Mouse (Mus musculus): ENCODE results near the gene Gm10447. TPM values are rescaled to one million over a fixed set of nuclear protein-coding genes. Genes with fewer than 3 reads are reported as not detected.
"Not testable (repeated sequence)": the region's sequence is repeated elsewhere in the genome, so short reads cannot be mapped to it uniquely, and the experiment has no call there.

Gm10447 gene
- polyA plus RNA-seq, 1 experiment from 2014 or later: 0.17 TPM

DNA sequence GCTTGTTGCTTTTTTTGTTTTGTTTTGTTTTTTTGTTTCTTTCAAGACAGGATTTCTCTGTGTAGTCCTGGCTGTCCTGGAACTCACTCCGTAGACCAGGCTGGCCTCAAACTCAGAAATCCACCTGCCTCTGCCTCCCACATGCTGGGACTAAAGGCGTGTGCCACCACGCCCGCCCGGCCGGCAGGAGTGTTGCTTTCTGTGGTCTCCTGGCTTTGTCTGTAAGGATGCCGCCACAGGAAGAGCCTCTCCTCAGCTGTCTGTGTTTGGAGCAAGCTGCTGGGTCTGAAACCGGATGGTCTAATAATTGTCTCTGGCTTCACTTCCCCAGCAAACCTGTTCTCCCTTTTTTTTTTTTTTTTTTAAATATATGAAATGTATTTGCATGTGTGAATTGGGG is 21.4 kb downstream of the Gm10447 start:
- no peak for ATAC-seq (ENCODE audit: insufficient number of reproducible peaks, low FRiP score, low TSS enrichment, low read depth)
- Histone ChIP-seq H3K27me3 (no peaks in the 10 kb centered on the region), H3K9ac (no peak overlapping the region), H3K4me3 (replicated peaks) (no peak overlapping the region), H3K9me3 (replicated peaks) (no peaks in the 10 kb centered on the region), H3K4me2 (replicated peaks) (no peak overlapping the region), H3K27ac (replicated peaks) (no peak overlapping the region), H3K36me3 (0 out of 2 replicates have a peak, but pooled peaks cover 2% of the 10 kb centered on the region), H3K4me1 (peaks cover 6% of the 10 kb centered on the region)
- 79% methylated on average over 8 of the region's 8 CpGs for WGBS

DNA sequence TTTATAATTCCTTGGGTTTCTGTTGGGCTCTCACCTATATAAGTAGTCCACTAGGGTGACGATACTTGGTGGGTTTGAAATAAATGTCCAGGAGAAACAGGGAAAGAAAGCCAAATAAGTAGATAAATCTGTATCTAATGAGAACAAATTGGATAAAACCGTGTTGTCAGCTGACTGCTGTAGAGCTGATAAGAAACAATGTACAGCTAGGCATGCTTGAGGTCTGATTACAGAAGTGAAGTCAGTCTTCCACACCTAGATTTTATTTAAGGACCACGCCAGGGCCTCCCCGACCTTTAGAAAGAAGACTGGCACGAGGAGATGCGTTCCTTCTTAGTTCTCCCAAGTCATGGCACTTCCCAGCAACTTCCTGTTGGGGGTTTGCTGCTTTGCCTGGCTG is 23.9 kb downstream of the Gm10447 start:
- Histone ChIP-seq H3K27me3 (no peaks in the 10 kb centered on the region), H3K4me2 (replicated peaks) (no peak overlapping the region), H3K27ac (replicated peaks) (no peak overlapping the region), H3K9me3 (replicated peaks) (no peaks in the 10 kb centered on the region), H3K36me3 (peaks cover 10% of the 10 kb centered on the region), H3K4me1 (peaks cover 16% of the 10 kb centered on the region), H3K4me3 (replicated peaks) (no peak overlapping the region), H3K9ac (no peak overlapping the region)
- no peak for ATAC-seq (ENCODE audit: insufficient number of reproducible peaks, low FRiP score, low TSS enrichment, low read depth)
- WGBS: 58% methylated on average over 6 of the region's 6 CpGs

DNA sequence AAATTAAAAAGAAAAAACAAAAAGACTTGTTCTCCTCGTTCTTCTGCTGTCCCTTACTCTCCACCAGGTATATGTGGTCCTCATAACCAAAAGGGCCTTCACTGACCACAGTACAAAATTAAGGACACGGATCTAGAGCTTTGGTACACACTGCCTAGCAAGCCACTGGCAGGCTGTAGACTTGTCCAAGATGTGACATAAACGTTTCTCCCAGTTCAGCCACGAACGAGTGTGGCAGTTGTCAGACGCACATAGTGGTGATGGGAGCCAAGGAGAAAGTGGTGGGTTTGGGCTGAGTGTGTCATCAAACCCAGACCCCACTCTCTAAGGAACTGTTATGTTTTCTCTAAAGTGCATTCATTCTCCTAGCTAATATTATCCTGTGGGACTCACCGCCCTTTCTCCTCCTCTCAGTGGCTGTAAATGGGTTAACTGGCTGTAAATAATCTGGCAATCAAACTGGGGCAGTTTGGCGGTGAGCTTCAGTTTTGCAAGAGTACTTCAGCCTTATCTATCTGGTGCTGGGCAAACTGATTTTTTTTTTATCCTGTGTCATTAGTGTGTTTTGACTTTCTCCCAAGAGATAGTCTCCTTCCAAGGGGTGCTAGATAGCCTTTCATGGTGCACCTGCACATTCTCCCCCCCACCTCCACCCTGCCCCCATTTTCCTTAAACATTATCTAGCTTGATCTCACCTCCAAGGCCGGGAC is 25.4 kb downstream of the Gm10447 start:
- H3K27ac ChIP-seq (replicated peaks): peak overlapping the region; percentile 76

DNA sequence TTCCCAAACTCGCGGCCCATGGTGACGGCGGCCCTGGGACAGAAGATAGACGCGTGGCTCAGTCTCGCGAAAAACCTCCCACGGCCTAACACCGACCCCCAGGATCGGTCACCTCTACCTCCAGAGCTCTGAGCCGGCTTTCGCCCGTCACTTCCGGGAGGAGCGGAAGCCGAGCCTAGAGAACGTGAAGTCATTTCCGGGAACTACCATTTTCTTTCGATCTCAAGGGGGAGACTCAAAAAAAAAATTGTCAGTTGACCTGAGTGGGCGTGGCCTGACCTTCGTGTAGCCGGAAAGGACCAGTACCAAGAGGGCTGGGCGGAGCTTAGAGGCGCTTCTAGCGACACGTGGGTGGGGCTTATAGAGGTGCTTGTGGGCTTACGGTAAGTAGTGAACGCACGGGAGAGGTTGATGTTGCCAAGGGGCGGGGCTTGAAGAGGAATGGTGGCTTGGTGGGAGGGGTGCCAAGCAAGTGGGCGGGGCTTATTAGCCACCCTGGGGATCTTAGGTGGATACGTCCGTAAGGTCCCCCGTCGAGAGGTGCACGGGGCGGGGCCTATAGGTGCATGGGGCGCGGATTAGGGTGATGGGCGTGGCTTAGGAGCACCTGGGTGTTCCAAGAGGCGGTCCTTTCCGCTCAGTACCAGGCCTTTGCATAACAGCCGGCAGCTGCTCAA is 26.1 kb downstream of the Gm10447 start, which contains the start of the genes Uqcrq and Gdf9:
Gene Uqcrq, minus strand, starts transcription at position 162 of the 677 bp plus-strand sequence.
Gene Gdf9, plus strand, starts transcription at position 354 of the 677 bp plus-strand sequence.
- Histone ChIP-seq H3K27ac (replicated peaks) (peak within 1 kb of the TSS; percentile 76), H3K36me3 (peaks cover 14% of the 10 kb centered on the region), H3K4me1 (peaks cover 16% of the 10 kb centered on the region), H3K4me2 (replicated peaks) (peak within 1 kb of the TSS; percentile 66), H3K4me3 (replicated peaks) (peak within 1 kb of the TSS; percentile 85), H3K27me3 (no peaks in the 10 kb centered on the region), H3K9me3 (replicated peaks) (no peaks in the 10 kb centered on the region), H3K9ac (peak within 1 kb of the TSS; percentile 73)
- ATAC-seq (ENCODE audit: insufficient number of reproducible peaks, low FRiP score, low TSS enrichment, low read depth): peak; percentile 94
- WGBS: under 1% methylated on average over 44 of the region's 44 CpGs

More for the DNA sequence above, 25.4 kb downstream of the Gm10447 start:
- Histone ChIP-seq H3K4me2 (replicated peaks) (peak overlapping the region; percentile 66), H3K9me3 (replicated peaks) (no peaks in the 10 kb centered on the region), H3K9ac (no peak overlapping the region), H3K4me3 (replicated peaks) (peak overlapping the region; percentile 85), H3K36me3 (peaks cover 14% of the 10 kb centered on the region), H3K4me1 (peaks cover 16% of the 10 kb centered on the region), H3K27me3 (no peaks in the 10 kb centered on the region)
- ATAC-seq (ENCODE audit: insufficient number of reproducible peaks, low FRiP score, low TSS enrichment, low read depth): peak; percentile 30; the same call in 1 of the 2 replicates
- 16% methylated on average over 9 of the region's 9 CpGs for WGBS

DNA sequence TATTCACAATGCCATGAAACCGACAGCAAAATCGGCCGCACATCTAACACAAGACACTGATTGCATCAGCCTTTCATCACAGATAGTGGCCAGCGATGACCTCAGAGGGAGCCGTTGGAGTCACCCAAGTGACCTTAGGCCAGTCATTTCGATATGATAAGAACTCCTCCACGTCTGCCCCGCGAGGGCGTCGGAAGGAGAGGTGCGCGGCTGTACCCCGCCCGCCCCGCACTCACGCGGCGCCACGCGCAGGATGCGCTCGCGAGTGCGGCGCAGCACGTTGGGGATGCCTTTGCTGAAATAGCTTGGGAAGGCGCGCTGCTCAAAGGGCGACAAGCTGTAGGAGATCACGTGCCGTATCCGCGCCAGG is 26.6 kb downstream of the Gm10447 start:
- Histone ChIP-seq H3K4me2 (replicated peaks) (peak overlapping the region; percentile 66), H3K36me3 (peaks cover 14% of the 10 kb centered on the region), H3K27ac (replicated peaks) (peak overlapping the region; percentile 76), H3K9ac (peak overlapping the region; percentile 73), H3K9me3 (replicated peaks) (no peaks in the 10 kb centered on the region), H3K4me1 (peaks cover 16% of the 10 kb centered on the region), H3K4me3 (replicated peaks) (peak overlapping the region; percentile 85), H3K27me3 (no peaks in the 10 kb centered on the region)
- peak; percentile 30 for ATAC-seq (ENCODE audit: insufficient number of reproducible peaks, low FRiP score, low TSS enrichment, low read depth)
- WGBS: under 1% methylated on average over 34 of the region's 34 CpGs

DNA sequence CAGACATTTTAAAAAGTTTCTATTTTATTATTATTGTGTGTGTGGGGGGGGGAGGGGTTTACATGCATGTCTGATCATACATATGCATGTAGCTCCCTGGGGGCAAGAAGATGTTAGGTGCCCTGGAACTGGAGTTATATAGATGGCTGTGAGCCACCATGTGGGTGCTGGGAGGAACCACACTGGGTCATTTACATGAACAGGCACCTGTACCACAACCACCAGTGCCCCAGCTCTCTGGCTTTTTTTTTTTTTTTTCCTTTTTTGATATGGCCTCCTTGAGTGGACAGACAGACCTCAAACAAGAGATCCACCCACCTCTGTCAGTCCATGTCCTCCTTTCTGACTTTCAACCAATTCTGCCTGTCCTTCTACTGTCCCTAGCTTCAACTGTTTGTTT is 27.7 kb downstream of the Gm10447 start:
- H3K36me3 ChIP-seq: peaks cover 14% of the 10 kb centered on the region
- ATAC-seq (ENCODE audit: insufficient number of reproducible peaks, low FRiP score, low TSS enrichment, low read depth): no peak
- H3K4me2 ChIP-seq (replicated peaks): peak overlapping the region; percentile 66
- H3K4me3 ChIP-seq (replicated peaks): peak overlapping the region; percentile 85
- H3K27ac ChIP-seq (replicated peaks): no peak overlapping the region
- H3K9ac ChIP-seq: no peak overlapping the region
- H3K4me1 ChIP-seq: peaks cover 16% of the 10 kb centered on the region
- H3K27me3 ChIP-seq: no peaks in the 10 kb centered on the region
- H3K9me3 ChIP-seq (replicated peaks): no peaks in the 10 kb centered on the region

DNA sequence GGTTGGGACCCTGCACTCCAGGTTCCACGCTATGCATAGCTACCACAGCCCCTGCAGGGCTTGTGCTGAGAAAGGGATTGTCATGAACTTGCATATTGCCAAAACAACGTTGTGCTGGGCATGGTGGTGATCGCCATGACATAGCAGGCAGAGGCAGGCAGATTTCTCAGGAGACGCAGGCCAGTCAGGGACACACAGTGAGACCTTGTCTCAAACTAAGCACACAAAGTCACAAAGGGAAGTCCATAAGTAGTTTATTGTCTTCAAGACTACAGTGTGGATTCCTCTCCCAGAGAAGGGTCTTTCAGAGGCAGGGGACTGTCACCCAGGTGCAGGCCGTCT is 28.2 kb downstream of the Gm10447 start:
- H3K27me3 ChIP-seq: no peaks in the 10 kb centered on the region
- no peak overlapping the region for H3K4me2 ChIP-seq (replicated peaks)
- no peak overlapping the region for H3K27ac ChIP-seq (replicated peaks)
- no peak overlapping the region for H3K4me3 ChIP-seq (replicated peaks)
- H3K36me3 ChIP-seq: peaks cover 14% of the 10 kb centered on the region
- H3K9me3 ChIP-seq (replicated peaks): no peaks in the 10 kb centered on the region
- WGBS: 93% methylated on average over 5 of the region's 5 CpGs
- ATAC-seq (ENCODE audit: insufficient number of reproducible peaks, low FRiP score, low TSS enrichment, low read depth): no peak
- H3K9ac ChIP-seq: no peak overlapping the region
- H3K4me1 ChIP-seq: peaks cover 16% of the 10 kb centered on the region

DNA sequence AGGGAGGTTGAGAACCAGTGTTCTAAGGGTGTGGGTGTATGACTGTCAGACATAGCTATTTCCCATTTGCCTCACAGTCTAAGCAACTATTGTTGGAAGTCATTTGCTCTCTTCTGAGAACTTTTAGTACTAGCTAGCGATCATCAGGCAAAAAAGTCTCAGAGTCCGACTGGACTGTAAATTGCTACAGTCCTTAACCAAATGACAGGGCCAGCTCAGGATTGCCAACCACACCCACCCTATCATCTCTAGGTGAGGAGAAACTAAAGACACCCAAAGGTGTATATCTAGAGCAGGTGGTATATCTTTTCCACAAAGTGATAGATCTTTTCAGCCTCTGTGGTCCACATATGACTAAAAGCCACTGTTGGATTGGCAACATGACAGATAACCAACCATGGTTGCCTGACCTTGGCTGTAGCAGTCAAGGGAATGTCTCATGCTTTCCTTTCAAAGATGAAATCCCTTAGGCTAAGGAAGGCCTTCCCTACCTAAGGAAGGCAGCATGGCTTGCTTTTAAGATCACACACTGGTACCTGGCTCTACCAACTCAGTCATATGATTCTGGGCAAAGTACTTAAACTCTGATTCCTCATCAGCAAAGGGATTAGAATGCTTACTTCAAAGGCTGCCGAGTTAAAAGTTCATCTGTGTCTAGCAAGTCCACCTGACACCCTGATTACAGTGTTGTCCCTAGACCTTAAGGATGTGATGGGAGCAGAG is 28.8 kb downstream of the Gm10447 start:
- Histone ChIP-seq H3K9me3 (replicated peaks) (no peaks in the 10 kb centered on the region), H3K4me3 (replicated peaks) (no peak overlapping the region), H3K4me1 (peaks cover 16% of the 10 kb centered on the region), H3K36me3 (peaks cover 14% of the 10 kb centered on the region), H3K4me2 (replicated peaks) (no peak overlapping the region), H3K27me3 (no peaks in the 10 kb centered on the region), H3K27ac (replicated peaks) (no peak overlapping the region), H3K9ac (no peak overlapping the region)
- no peak for ATAC-seq (ENCODE audit: insufficient number of reproducible peaks, low FRiP score, low TSS enrichment, low read depth)
- 93% methylated on average over 3 of the region's 3 CpGs for WGBS

DNA sequence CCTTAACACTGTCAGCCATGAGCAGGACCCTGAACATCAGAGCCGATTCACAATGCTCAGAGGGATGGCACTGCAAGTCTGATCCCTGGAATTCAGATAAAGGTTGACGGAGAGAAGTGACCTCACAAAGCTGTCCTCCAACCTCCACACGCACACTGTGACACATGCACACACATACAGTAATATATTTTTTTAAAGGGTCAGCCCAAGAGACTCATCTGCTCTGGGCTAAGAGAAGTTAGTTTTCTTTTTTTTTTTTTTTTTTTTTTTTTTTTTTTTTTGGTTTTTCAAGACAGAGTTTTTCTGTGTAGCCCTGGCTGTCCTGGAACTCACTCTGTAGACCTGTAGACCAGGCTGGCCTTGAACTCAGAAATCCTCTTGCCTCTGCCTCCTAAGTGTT is 30.0 kb downstream of the Gm10447 start:
- H3K27me3 ChIP-seq; ATAC-seq (ENCODE audit: insufficient number of reproducible peaks, low FRiP score, low TSS enrichment, low read depth); H3K4me2 ChIP-seq (replicated peaks); H3K9ac ChIP-seq; H3K9me3 ChIP-seq (replicated peaks); H3K27ac ChIP-seq (replicated peaks); H3K4me3 ChIP-seq (replicated peaks): not testable (repeated sequence)
- WGBS: 91% methylated on average over 3 of the region's 3 CpGs
- H3K4me1 ChIP-seq: peaks cover 16% of the 10 kb centered on the region
- H3K36me3 ChIP-seq: peaks cover 14% of the 10 kb centered on the region

DNA sequence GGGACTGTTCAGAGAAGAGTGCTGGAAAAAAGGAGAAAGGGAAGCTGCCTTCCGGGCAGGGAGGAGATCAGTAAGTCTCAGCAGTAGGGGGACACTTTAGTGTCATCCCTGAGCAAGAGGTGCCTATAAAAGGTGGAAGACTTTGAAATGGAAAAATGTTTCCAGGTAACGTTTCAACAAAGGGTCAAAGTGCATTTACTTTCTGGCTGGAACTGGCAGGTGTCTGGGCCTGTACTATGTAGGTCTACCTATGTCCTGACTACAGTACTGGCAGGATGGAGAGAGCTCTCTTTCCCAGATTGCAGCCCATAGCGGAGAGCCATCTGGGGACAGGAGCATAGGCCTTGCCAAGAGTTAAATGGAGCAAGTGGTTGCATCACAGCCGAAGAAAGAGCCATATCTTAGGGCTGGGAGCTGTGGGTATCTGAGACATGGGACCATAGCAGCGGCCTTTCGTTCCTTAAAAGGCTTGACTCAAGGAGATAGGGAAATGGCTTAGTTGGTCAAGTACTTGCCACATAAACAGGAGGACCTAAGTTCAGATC is 31.1 kb downstream of the Gm10447 start:
- Histone ChIP-seq H3K36me3 (peaks cover 18% of the 10 kb centered on the region), H3K27ac (replicated peaks) (no peak overlapping the region), H3K4me3 (replicated peaks) (no peak overlapping the region), H3K4me1 (peaks cover 11% of the 10 kb centered on the region), H3K9ac (no peak overlapping the region), H3K27me3 (no peaks in the 10 kb centered on the region), H3K4me2 (replicated peaks) (no peak overlapping the region), H3K9me3 (replicated peaks) (no peaks in the 10 kb centered on the region)
- WGBS: 86% methylated on average over 6 of the region's 6 CpGs
- no peak for ATAC-seq (ENCODE audit: insufficient number of reproducible peaks, low FRiP score, low TSS enrichment, low read depth)

DNA sequence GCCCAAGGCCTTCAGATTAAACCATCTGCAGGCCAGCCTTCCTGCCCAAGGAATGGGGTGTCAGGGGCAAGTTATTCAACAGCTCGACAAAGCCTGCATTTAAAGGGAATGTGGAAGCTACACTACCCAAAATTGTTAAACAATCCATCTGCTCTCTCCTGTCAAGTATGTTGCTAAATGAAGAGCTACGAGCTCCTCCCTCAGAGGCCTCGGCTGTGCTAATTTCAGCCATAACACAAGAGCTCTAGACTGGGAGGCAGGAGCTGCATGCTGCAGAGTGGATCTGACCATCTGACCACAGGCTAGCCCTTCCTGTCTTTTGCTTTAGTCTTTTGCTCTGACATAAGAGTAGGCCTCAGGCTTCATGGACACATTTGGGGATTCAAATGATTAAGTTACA is 31.7 kb downstream of the Gm10447 start:
- Histone ChIP-seq H3K4me1 (peaks cover 11% of the 10 kb centered on the region), H3K9me3 (replicated peaks) (no peaks in the 10 kb centered on the region), H3K4me2 (replicated peaks) (no peak overlapping the region), H3K36me3 (peaks cover 19% of the 10 kb centered on the region), H3K4me3 (replicated peaks) (no peak overlapping the region), H3K9ac (no peak overlapping the region), H3K27me3 (no peaks in the 10 kb centered on the region), H3K27ac (replicated peaks) (no peak overlapping the region)
- WGBS: 61% methylated on average over 3 of the region's 3 CpGs
- ATAC-seq (ENCODE audit: insufficient number of reproducible peaks, low FRiP score, low TSS enrichment, low read depth): no peak
